Mouse (Mus musculus): Measurements from ENCODE around the gene Ptprj. TPM values are rescaled to one million over a fixed set of nuclear protein-coding genes. Genes with fewer than 3 reads are reported as not detected.

Gene Ptprj
- polyA plus RNA-seq, 1 experiment from 2014 or later: 1.7 TPM

- Histone ChIP-seq H3K9ac (no peak overlapping the region), H3K4me3 (replicated peaks) (no peak overlapping the region), H3K9me3 (replicated peaks) (no peaks in the 10 kb centered on the region), H3K27me3 (no peaks in the 10 kb centered on the region), H3K4me1 (replicated peaks) (peaks cover 68% of the 10 kb centered on the region), H3K4me2 (no peak overlapping the region), H3K36me3 (no peaks in the 10 kb centered on the region), H3K27ac (no peak overlapping the region; the same call in 1 of the 2 replicates)
- ATAC-seq (ENCODE audit: low read depth) (no peak), DNase-seq (no peak)
- 78% methylated on average over 7 of the region's 7 CpGs for WGBS (ENCODE audit: insufficient replicate concordance)
These were observed 11.4 kb downstream of the Ptprj start for GRCm38 (mm10) chr2:90568961-90569481.

DNA sequence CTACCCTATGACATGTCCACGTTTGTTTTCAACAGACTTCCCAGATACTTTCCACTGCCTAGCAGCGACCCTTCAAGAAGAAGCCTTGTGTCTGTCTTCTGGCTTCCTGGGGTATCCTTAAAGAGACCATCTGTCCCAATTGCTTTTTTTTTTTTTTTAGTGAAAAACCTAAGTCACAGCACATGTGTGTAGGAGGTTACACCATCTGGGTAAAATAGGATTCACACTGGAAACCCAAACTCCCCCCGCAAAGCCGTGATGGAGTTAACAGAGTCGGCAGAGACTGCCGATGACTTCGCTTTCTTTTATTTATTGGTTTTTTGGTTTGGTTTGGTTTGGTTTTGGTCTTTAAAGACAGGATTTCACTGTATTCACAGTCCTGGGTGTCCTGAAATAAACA lies 12.4 kb downstream of the Ptprj start:
- peaks cover 70% of the 10 kb centered on the region for H3K4me1 ChIP-seq (replicated peaks)
- 87% methylated on average over 7 of the region's 7 CpGs for WGBS (ENCODE audit: insufficient replicate concordance)

GRCm38 (mm10) chr2:90566773-90567528 lies 13.5 kb downstream of the Ptprj start:
- Histone ChIP-seq H3K9ac (peak overlapping the region; percentile 65), H3K4me1 (replicated peaks) (peaks cover 73% of the 10 kb centered on the region), H3K36me3 (no peaks in the 10 kb centered on the region), H3K4me2 (no peak overlapping the region), H3K27ac (peak overlapping the region; percentile 87), H3K9me3 (replicated peaks) (no peaks in the 10 kb centered on the region), H3K27me3 (no peaks in the 10 kb centered on the region), H3K4me3 (replicated peaks) (no peak overlapping the region)
- WGBS (ENCODE audit: insufficient replicate concordance): 59% methylated on average over 8 of the region's 8 CpGs
- DNase-seq (no peak), ATAC-seq (ENCODE audit: low read depth) (no peak)

More for the DNA sequence above, 12.4 kb downstream of the Ptprj start:
- Histone ChIP-seq H3K36me3 (no peaks in the 10 kb centered on the region), H3K27me3 (no peaks in the 10 kb centered on the region), H3K9ac (no peak overlapping the region), H3K9me3 (replicated peaks) (no peaks in the 10 kb centered on the region), H3K4me3 (replicated peaks) (no peak overlapping the region), H3K27ac (peak overlapping the region; percentile 87; the same call in 1 of the 2 replicates), H3K4me2 (no peak overlapping the region)
- no peak for DNase-seq
- no peak for ATAC-seq (ENCODE audit: low read depth)

GRCm38 (mm10) chr2:90566046-90566445 lies 14.4 kb downstream of the Ptprj start:
- Histone ChIP-seq H3K4me1 (replicated peaks) (peaks cover 78% of the 10 kb centered on the region), H3K27me3 (no peaks in the 10 kb centered on the region), H3K9ac (peak overlapping the region; percentile 65), H3K4me2 (peak overlapping the region; percentile 45), H3K9me3 (replicated peaks) (no peaks in the 10 kb centered on the region), H3K4me3 (replicated peaks) (no peak overlapping the region), H3K36me3 (no peaks in the 10 kb centered on the region), H3K27ac (peak overlapping the region; percentile 87)
- ATAC-seq (ENCODE audit: low read depth): peak; percentile 87
- peak; percentile 59 for DNase-seq
- 14% methylated on average over 7 of the region's 7 CpGs for WGBS (ENCODE audit: insufficient replicate concordance)

GRCm38 (mm10) chr2:90565192-90565929 lies 15.1 kb downstream of the Ptprj start:
- Histone ChIP-seq H3K4me2 (peak overlapping the region; percentile 45), H3K36me3 (no peaks in the 10 kb centered on the region)

GRCm38 (mm10) chr2:90564552-90564951 lies 15.9 kb downstream of the Ptprj start:
- peaks cover 78% of the 10 kb centered on the region for H3K4me1 ChIP-seq (replicated peaks)
- no peaks in the 10 kb centered on the region for H3K27me3 ChIP-seq
- no peak overlapping the region for H3K4me3 ChIP-seq (replicated peaks)
- H3K4me2 ChIP-seq: no peak overlapping the region
- WGBS (ENCODE audit: insufficient replicate concordance): 58% methylated on average over 8 of the region's 8 CpGs
- H3K9ac ChIP-seq: no peak overlapping the region
- no peaks in the 10 kb centered on the region for H3K9me3 ChIP-seq (replicated peaks)
- H3K36me3 ChIP-seq: no peaks in the 10 kb centered on the region
- ATAC-seq (ENCODE audit: low read depth) (no peak), DNase-seq (no peak)
- peak overlapping the region; percentile 37; the same call in 1 of the 2 replicates for H3K27ac ChIP-seq

More at GRCm38 (mm10) chr2:90565192-90565929, 15.1 kb downstream of the Ptprj start:
- Histone ChIP-seq H3K27me3 (no peaks in the 10 kb centered on the region), H3K27ac (peak overlapping the region; percentile 87), H3K4me1 (replicated peaks) (peaks cover 79% of the 10 kb centered on the region), H3K9ac (peak overlapping the region; percentile 65), H3K9me3 (replicated peaks) (no peaks in the 10 kb centered on the region), H3K4me3 (replicated peaks) (no peak overlapping the region)
- ATAC-seq (ENCODE audit: low read depth): no peak
- DNase-seq: no peak
- 73% methylated on average over 7 of the region's 7 CpGs for WGBS (ENCODE audit: insufficient replicate concordance)

DNA sequence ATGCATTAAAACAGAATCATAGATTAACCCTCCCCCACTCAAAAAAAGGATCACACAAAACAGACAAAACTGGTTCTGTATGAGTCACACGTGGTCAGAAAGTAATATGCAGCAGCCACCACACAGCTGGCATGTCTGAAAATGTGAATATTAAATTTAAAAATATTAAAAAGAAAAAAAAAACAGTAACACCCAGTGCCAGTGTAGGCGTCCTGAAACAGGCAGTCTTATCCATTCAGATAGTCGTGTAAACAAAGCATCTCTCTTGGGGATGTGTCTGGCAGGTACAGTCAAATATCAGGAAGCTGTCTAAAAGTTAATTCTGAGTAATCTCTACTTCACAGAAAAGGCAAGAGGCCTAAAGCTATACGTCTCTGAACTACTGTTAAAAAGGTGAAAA lies 17.3 kb downstream of the Ptprj start:
- H3K4me2 ChIP-seq: no peak overlapping the region
- no peaks in the 10 kb centered on the region for H3K36me3 ChIP-seq
- WGBS (ENCODE audit: insufficient replicate concordance): 33% methylated on average over 4 of the region's 4 CpGs
- H3K27me3 ChIP-seq: no peaks in the 10 kb centered on the region
- H3K27ac ChIP-seq: peak overlapping the region; percentile 62
- ATAC-seq (ENCODE audit: low read depth) (no peak), DNase-seq (no peak)
- H3K9me3 ChIP-seq (replicated peaks): no peaks in the 10 kb centered on the region
- H3K4me1 ChIP-seq (replicated peaks): peaks cover 92% of the 10 kb centered on the region
- H3K4me3 ChIP-seq (replicated peaks): no peak overlapping the region
- H3K9ac ChIP-seq: no peak overlapping the region

GRCm38 (mm10) chr2:90562126-90562670 lies 18.2 kb downstream of the Ptprj start:
- Histone ChIP-seq H3K27ac (peak overlapping the region; percentile 100), H3K36me3 (no peaks in the 10 kb centered on the region), H3K4me2 (peak overlapping the region; percentile 19), H3K9ac (peak overlapping the region; percentile 46), H3K9me3 (replicated peaks) (no peaks in the 10 kb centered on the region), H3K4me1 (replicated peaks) (peaks cover 98% of the 10 kb centered on the region), H3K4me3 (replicated peaks) (no peak overlapping the region), H3K27me3 (no peaks in the 10 kb centered on the region)
- no peak for ATAC-seq (ENCODE audit: low read depth)
- no peak for DNase-seq
- 26% methylated on average over 8 of the region's 8 CpGs for WGBS (ENCODE audit: insufficient replicate concordance)

GRCm38 (mm10) chr2:90560197-90560843 lies 20.1 kb downstream of the Ptprj start:
- DNase-seq: peak; percentile 86
- Histone ChIP-seq H3K9ac (peak overlapping the region; percentile 79), H3K4me1 (replicated peaks) (peaks cover 97% of the 10 kb centered on the region), H3K4me3 (replicated peaks) (peak overlapping the region; percentile 32), H3K9me3 (replicated peaks) (no peaks in the 10 kb centered on the region), H3K27me3 (no peaks in the 10 kb centered on the region), H3K4me2 (peak overlapping the region; percentile 69), H3K36me3 (no peaks in the 10 kb centered on the region), H3K27ac (peak overlapping the region; percentile 100)
- 12% methylated on average over 6 of the region's 6 CpGs for WGBS (ENCODE audit: insufficient replicate concordance)
- peak; percentile 96 for ATAC-seq (ENCODE audit: low read depth)

DNA sequence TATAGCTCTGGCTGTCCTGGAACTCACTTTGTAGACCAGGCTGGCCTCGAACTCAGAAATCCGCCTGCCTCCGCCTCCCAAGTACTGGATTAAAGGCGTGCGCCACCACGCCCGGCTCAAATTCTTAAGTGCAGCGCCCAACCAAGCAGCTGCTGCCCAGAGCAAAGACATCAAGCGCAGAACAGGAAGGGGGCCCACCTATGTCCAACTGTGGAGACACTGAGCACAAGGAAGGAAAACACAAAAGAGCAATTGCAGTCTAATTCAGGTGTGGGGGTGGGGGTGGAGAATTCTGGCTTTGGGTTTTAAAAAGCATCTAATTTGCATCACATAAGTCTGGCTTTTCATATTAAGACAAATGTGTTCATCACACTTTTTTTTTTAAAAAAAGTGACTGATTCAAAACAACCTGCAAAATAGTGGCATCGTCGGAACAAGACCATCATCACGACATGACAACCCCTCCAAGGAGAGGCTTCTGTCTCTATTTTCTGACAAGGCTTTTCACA lies 20.7 kb downstream of the Ptprj start:
- Histone ChIP-seq H3K9ac (peak overlapping the region; percentile 79), H3K4me3 (replicated peaks) (peak overlapping the region; percentile 19; the same call in 1 of the 2 replicates), H3K36me3 (no peaks in the 10 kb centered on the region), H3K4me2 (peak overlapping the region; percentile 69), H3K9me3 (replicated peaks) (no peaks in the 10 kb centered on the region), H3K27ac (peak overlapping the region; percentile 100), H3K27me3 (no peaks in the 10 kb centered on the region), H3K4me1 (replicated peaks) (peaks cover 97% of the 10 kb centered on the region)
- WGBS (ENCODE audit: insufficient replicate concordance): 18% methylated on average over 12 of the region's 12 CpGs
- peak; percentile 70 for DNase-seq
- ATAC-seq (ENCODE audit: low read depth): peak; percentile 66
